Mouse (Mus musculus) spleen, adult 2 months (tissue): Measurements from ENCODE around the gene Tecpr2.

Experiments used
- CTCF ChIP-seq: fragments of 200-500 bp; IDR thresholded peaks from 2 replicates; pipeline ENCODE4 v1.5.1; 2011; ENCODE audit warnings: mild to moderate bottlenecking, inconsistent platforms; ENCODE audit not compliant: insufficient read depth, insufficient read length, insufficient replicate concordance; ENCODE audit errors: extremely low read depth
- POLR2A ChIP-seq: fragments of 200-500 bp; IDR thresholded peaks from 2 replicates; pipeline ENCODE4 v1.6.1; 2011; ENCODE audit warnings: low read depth, low read length, inconsistent platforms

DNA sequence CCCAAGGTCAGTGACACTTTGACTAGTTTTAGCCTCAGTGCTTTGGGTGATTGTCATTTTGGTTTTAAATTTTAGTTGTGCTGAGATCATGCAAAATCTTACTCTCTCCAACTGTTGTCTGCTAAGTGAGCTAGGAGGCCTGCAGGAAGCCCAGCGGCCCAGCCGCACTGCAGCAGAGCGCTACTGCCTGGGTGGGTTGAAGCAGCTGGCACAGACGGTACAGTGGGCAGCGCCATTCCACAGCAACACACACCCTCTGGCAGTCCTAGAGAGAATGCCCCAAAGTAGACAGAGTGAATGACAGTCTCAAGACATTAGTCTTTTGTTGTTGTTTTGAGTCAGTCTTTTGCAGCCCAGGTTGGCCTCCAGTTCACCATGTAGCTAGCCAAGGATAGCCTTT is 81.3 kb downstream of the Tecpr2 start:
- TF ChIP-seq POLR2A = no peak
- TF ChIP-seq CTCF = no peak
